Mouse (Mus musculus): Measurements from ENCODE around the gene Snrpf.
"Not testable (repeated sequence)": the region's sequence is repeated elsewhere in the genome, so short reads cannot be mapped to it uniquely, and the experiment has no call there.

Snrpf gene

DNA sequence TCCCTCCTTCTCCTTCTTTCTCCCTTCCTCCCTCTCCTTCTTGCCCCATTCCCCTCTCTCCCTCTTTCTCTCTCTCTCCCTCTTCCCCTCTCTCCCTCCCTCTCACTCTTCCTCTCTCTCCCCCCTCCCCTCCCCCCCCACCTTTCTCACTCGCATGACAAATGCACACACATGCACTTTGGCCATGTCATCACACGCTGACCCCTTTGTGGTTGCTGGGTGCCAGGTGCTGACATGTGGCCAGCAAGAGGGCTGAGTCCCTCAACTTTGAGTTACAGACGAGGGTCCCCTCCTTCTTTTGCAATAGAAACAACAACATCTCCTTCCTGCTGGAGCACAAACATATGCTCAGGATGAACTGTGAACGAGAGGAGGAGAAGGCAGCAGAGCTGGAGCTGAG is 14.5 kb downstream of the Snrpf start:
- DNase-seq, result no peak

DNA sequence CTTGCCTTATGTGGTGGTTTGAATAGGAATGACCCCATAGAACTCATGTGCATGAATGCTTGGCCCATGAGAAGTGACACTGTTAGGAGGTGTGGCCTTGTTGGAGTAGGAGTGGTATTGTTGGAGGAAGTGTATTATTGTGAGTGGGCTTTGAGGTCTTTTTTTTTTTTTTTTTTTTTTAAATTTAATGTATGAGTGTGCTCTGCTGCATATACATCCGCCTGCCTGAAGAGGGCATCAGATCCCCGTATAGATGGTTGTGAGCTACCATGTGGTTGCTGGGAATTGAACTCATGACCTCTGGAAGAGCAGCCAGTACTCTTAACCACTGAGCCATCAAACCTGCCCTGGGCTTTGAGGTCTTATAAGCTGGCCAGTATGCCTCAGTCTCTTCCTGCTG is 17.3 kb downstream of the Snrpf start:
- no peak for DNase-seq

DNA sequence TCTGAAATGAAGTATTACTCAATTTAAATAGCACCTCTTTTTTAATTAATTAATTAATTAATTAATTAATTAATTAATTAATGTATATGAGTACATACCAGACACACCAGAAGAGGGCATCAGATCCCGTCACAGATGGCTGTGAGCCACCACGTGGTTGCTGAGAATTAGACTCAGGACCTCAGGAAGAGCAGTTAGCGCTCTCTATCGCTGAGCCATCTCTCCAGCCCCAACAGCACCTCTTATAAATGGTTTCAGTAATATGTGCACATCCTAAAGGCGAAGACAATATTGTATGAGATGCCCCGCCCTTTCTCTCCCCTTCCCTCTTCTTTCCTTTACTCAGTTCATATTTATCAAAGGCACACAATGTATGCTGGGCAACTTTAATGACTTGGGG is 20.8 kb downstream of the Snrpf start:
- no peak for DNase-seq

DNA sequence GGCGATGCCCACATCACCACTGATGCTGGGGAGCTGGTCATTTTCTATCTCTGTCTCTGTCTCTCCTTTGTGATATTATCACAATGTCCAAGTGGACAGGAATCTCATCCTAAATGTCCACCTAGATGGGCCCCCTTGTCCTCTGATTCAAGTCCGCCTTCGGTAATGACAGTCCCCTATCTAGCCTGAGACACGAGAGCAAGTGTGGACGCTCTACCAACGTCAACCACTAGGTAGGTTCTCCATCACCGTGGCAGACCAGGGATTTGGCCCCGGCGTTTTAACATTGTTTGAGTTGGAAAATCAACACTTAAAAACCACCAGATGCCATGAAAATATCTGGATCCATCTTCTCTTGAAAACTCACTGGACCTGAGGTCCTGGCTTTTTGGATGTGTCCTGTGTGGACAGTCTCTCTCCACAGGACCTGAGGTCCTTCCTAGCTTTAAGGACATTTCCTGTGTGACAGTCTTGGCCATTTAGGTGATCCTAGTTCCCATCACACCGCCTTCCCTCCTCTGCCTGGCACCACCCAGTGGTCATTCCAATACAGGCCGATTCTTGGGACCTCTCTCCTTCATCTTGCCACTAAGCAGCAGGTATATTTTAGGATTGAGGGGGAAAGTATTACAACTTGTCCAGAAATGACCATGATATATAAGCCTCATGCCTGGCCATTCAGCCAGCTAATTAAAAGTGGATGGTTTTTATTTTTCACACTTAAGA is 21.5 kb downstream of the Snrpf start:
- DNase-seq, result no peak

DNA sequence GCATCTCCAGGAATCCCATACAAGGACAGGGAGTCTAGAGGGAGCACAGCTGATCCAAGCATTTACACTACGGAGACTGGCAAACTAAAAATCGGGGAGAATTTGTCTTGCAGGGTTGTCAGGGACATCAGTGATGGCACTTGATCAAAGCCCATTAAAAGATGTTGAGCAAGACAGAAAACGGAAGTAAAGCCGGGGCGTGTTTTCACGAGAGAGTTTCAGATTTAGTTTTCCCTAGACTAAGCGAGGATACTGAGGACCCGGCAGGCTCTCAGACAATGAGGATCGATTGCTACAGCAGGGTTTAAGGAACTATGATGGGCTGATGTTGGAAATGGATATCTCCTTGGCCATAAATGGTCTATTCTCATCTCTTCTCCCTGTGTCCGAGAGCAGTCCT is 22.4 kb downstream of the Snrpf start:
- no peak for DNase-seq

DNA sequence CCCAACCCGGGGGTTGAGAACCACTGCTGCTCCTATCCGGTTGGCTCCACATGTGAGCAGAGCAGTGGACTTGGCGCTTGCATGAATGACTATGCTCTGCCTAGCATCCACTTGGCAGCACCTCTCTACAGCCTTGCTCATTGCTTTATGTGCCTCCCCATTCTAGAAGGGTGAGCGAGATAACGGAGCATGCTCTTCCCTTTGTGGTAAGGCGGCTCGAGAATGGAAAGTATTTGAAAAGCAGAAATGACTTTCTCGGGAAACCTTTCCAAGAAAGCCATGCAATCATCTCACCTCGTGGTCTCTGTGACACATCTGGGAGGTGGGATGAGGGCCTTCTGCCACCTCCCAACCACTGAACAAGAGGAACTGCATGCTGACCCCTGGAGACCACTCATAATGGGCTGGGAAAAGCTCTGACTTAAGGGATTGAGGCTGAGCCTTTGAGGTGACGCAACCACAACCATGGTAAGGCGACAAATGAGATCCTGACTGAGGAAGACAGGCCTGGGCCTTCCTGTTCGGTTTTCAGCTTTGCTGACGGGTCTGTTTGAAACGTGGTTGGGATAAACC is 24.9 kb downstream of the Snrpf start:
- no peak for DNase-seq

DNA sequence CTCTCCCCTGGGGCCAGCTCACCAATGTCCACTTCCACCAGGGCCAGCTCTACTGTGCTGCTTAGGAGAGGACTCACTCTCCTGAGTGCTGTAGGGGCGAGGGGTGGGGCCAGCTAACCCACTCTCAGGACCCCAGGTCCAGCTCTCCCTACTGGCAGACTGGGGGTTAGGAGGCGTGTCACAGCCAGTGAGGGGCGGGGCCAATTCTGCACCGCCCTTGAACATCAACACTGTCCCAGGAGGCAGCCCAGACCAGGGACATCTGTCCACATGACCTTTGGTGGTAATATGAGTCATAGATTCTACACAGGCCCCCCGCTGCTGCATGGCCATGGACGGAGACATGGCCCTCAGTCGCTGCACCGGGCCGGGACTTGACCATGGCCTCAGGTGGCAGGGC is 29.7 kb downstream of the Snrpf start:
- no peak for DNase-seq

DNA sequence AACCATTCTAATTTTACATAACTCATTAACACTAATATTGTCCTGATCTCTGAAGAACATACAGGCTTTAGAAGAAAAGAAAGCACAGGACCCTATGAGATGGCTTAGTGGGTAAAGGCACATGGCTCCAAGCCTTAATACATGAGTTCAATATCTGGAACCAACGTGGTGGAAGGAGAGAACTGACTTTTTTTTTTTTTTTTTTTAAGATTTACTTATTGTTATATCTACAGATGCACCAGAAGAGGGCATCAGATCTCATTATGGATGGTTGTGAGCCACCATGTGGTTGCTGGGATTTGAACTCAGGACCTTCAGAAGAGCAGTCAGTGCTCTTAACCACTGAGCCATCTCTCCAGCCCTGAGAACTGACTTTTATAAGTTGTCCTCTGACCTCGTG is 31.5 kb downstream of the Snrpf start:
- DNase-seq, result not testable (repeated sequence)

DNA sequence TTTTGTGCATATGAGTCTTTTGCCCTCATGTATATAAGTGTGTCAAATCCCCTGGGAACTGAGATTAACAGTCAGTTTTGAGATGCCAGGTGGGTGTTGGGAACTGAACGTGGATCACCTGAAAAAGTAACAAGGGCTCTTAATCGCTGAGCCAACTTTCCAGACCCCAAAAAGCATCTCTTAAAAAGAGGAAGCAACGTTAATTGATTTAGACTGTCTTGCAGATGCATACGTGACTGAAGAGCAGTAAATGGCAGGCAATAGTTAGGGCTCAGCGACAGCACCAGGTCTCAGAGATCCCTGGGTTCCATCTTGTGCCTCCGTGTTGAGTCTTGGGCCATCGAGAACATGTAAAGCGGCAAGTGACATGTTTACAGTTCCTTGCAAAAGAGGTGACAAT is 36.9 kb downstream of the Snrpf start:
- DNase-seq, result no peak

DNA sequence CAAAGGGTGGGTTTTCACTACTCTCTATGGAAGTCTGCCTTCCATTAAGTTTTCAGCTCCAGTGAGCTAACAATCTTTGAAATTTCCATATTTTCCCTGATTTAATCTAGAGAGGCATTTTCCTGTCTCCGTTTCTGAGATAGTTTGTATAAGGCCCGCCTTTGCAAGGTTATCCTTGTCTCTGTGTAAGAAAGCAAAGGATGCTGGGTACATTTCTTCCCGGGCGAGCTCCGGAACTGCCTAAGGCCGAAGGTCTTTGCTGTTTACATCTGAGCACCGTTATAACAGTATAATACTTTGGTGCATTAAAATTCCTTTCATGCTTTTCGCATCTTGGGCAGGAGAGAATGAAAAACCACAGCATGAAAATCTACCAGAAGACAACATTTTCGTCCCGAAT is 39.7 kb downstream of the Snrpf start:
- DNase-seq, result no peak

DNA sequence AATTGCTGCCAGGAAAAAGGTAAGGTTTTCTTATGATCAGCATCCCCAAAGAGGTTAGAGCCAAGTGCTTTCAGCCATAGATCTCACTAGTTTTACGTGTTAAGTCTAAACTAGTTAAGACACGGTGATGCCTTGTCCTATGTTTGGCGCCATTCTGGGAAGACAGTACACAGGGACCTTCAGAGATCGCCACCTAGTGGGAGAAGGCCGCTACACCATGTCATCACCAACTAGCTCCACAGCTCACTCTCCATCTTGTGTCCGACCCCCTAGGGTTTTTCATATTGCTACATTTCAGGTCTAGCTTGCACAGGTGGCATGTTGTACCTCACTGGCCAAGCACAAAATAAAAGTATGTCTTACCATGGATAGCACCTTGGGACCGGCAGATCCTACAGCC is 40.5 kb downstream of the Snrpf start:
- peak; percentile 37 to 49 for DNase-seq

DNA sequence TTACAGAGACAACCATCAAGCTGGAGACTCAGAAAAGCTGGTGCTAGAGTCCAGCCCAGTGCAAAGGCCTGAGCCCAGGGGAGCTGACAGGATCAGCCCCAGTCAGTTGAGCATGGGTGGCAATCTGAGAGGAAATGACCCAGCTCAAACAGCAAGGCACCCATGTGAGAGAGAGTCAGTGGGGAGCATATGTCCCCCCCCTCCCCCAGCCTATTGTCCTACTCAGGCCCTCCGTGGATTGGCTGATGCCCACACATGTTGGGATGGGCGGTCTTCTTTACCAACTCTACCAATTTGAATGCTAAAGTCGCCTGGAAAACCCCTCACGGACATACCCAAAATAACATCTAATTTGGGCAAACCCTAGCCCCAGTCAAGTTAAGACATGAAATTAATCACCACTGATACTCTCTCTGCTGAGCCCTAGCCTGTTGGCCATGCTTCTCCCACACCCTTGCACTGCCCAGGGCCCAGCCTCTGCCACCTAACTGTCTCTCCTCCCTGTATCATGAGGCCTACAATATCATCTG is 41.7 kb downstream of the Snrpf start:
- DNase-seq, result no peak

DNA sequence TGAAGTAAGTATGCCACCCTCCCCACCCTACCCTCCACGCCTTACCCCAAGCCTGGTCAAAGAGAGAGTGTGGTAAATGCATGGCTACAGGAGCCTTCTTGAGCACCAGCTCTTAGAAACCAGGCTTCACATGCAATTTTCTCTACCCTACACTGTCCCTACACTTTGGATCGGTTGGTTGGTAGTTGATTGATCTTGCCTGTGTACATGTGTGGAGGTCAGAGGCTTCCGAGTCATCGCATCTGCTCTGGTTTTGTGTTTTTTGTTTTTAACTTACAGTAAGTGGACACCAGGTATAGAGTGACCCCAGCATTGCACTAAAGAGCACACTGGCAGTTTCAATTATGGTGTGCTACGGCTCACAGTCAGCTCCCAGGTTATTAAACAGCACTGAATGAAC is 45.3 kb downstream of the Snrpf start:
- no peak for DNase-seq

DNA sequence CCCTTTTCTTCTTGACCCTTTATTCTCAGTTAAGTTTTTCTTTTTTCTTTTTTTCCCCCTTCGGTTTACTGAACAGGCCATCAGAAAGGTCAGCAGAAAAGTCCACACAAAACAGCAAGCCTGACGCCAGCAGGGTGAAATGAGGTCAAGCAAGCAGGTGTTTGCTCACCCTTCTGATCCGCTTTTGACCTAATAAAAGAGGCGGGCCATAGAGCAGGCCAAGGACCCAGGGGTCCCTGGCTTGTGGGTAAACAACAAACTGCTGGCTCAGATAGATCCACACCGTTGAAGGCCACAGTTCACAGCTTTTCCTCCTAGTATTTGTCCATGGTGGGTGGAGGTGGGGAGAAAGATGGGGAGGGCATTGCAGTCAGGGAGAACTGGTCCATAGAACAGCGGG is 46.3 kb downstream of the Snrpf start:
- DNase-seq, result no peak

DNA sequence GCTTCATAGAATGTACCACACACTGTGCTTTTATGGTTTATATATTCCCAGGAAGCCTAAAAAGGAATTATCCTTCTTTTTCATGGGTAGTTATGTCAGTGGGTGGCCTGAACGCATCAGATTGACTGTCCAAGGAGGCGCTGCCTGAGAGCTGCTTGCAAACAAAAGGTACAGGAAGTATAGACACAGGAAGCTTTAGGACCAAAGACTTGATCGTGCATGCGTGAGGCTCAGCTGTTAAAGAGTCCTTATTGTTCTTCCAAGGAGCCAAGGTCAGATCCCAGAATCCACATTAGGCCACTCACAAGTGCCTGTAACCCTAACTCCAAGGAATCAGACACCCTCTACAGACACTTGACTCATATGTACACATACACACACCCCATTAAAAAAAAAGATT is 47.1 kb downstream of the Snrpf start:
- DNase-seq, result no peak

DNA sequence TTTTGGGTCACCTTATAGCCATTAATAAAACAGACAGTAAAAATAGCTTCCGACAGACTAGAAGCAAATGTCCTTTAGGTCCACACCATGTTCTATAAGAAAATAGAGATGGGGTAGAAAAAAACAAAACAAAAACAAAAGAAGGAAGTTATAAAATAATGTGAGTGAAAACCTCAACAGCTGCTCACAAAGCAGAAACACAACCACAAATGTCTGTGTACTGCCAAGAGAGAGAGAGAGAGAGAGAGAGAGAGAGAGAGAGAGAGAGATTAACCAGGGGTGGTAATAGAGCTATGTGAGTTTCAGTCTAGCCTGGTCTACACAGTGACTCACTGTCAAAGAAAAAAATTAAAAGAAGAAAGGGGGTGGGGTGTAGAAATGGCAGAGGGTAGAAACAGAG is 47.9 kb downstream of the Snrpf start:
- no peak for DNase-seq

DNA sequence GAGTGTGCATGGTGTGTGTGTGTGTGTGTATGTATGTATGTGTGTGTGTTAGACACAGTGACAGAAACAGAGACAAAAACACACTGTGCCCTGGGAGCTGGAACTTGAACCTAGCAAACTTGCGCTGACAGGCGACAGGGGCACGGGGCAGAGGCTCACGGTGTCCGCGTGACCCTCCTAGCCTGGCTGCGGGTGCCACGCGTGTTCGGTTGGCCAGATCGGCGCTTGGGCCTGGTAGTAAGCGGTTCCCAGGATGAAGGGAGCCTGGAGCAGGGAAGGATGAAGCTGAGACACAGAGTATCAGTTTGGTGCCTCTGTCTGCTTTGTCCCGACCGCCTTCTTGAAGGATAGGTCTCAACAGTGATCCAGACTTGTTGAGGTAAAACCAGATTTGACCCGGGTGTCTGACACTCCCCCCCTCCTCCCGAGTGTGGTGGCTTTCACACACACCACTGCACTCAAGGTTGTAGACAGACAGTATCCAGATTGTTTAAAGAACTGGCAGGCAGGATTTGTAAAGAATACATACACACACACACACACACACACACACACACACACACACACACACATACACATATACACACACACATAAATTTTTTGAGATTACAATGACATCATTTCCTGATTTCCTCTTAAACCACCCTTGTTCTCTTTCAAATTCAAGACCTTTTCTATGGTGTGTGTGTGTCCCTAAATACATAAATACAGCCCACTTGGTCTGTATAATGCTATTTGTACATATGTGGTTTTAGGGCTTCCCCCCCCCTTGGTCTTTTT is 48.9 kb downstream of the Snrpf start, which contains the start of gene Ccdc38:
Gene Ccdc38, plus strand, starts transcription at position 202 of the 780 bp plus-strand sequence.
- peak in 1 of 2 experiments; percentile 16 for DNase-seq

DNA sequence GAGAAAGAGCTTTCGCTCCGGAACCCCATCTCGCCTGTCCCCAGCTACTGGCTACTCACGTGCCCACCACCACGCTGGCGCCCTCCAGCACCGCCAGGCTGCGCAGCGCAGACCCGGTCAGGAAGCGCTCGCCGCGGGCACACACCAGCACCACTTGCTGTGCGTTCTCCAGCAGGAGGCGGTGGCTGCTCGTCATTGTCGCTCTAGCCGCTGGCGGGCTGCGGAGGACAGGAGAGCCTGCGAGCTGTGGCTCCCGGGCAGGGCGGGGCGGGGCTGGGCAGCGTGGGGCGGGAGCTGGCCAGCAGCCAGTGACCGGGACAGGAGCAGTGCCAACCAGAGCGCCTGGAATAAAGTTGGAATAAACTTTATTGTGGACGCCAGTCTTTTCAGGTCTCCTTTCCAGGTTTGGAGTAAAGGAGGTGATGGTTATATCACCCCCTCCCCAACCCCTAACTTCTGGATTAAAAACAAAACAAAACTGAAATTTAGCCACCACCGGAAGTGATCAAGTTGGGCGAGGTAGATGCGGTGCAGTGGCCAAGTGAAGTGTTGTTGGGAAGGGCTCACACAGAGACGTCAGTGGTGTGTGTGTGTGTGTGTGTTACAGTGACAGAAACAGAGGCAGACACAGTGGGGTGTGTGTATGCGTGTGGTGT is 49.6 kb downstream of the Snrpf start, which contains the start of gene Amdhd1:
Gene Amdhd1, minus strand, starts transcription at position 259 of the 656 bp plus-strand sequence.
- DNase-seq, result peak; percentile 75 to 82

DNA sequence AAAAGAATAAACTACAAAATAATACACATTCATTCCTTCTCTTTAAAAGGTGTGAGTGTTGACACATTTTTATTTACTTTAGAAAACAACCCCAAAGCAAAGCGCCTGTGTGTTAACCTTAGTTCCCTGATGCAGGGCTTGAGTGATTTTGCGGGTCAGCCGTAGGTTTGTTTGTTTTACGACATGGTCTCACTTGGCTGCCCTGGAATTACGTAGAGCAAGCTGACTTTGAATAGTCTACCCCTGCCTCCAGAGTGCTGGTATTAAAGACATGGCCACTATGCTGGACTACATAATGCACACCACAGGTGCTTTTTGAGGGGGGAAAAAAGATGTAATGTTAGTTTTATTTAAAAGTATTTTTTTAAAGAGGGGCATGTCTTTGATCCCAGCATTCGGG is 50.7 kb downstream of the Snrpf start:
- no peak for DNase-seq

DNA sequence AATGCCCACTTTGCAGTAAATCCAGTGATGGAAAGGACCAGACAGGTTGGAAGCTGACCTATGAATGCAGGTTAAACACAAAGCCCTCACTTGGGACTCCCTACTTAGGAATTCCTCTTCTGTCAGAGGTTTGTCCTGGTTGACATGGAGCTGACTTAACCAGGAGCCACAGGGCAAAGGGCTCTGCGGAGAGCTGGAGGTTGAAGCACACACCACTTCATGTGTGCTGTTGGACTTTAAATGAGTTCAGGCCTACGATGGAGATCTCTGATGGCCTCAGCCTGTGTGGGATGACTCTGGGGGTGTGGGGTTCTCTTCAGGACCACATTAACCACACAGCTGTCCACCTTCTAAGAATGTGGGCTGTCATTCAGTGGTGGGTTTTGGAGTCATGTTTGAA is 51.2 kb downstream of the Snrpf start:
- no peak for DNase-seq

Data from thymus, adult 18-20 months (tissue).